Mouse (Mus musculus) spleen, adult 18-20 months (tissue): ENCODE measurements around the gene Fam83g.
A peak's percentile ranks its signal among the peaks of the same experiment; 100 is the strongest.

ENCODE experiments used
- DNase-seq, 2 experiments: peaks; one replicate each; pipeline ENCODE4 v3.0.0; 2022; ENCODE audit warnings: mixed read lengths in 2 of 2

Fam83g gene

DNA sequence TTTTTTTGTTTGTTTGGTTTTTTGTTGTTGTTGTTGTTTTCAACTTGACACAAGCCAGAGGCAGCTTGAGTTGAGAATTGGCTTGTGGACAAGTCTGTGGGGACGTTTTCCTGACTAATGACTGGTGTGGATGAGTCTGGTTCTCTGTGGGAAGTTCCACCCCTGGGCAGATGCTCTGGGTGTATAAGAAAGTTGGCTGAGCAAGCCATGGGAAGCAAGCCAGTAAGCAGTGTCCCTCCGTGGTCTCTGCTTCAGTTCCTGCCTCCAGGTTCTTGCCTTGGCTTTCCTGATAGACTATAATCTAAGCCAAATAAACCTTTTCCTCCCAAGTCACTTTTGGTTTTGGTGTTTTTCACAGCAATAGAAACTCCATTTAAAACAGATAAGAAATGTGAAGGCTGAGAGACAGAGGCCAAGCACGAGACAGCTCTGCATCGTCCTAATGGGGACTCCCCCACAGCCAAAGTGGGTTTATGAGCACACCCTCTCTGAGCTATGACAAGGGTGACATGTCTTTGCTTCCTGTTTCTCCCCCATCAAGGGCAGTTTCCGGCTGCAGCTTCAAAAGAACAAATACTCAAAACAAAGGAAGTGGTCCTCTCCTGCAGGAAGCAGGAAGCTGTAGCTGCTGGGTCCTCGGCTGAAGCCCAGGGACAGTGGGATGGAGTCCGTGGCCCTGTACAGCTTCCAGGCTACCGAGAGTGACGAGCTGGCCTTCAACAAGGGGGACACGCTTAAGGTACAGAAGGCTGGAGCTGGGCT lies 31.0 kb upstream of the Fam83g start, which contains the start of gene Grap:
Grap (plus strand) TSS at position 580 of the 762 bp plus-strand sequence.
- peak; percentile 64 to 65 for DNase-seq

DNA sequence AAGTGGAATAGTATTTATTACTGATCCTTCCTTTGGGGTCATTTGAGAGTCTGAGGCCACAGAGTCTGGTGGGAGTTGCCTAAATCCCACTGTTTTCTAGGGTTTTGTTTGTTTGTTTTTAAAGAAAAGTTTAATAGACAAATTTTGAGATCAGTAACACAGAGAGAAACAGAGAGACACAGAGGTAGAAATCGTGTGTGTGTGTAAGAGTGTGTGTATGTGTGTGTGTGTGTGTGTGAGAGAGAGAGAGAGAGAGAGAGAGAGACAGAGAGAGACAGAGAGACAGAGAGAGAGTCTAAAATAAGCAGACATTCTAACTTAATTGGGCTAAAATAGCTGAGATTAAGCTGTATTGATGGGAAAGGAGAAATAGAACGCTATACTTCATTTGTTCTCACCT lies 30.3 kb upstream of the Fam83g start:
- DNase-seq = no peak

DNA sequence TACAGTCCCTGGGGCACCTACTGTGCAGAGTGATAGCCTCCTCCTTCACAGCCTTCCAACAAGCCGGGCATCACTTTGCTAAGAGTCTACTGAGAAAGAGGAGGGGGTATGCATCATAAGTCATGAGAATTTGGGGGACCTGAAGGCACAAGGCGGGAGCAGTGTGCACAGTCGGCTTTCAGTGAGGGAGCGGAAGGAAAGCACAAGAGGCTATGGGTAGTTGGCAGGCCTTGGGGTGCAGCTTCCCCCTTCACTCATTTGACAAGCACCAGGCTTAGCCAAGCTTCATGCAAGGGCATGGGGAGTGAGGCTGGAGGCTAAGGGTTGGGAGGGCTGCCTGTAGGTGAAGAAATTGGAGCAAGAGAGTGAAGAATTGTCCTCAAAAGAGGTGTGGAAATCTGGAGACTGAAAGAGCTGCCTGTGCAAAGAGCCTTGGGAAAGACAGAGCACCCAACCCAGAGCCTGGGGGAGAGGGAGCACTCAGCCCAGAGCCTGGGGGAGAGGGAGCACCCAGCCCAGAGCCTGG lies 29.0 kb upstream of the Fam83g start:
- peak in 1 of 2 experiments; percentile 22 for DNase-seq

DNA sequence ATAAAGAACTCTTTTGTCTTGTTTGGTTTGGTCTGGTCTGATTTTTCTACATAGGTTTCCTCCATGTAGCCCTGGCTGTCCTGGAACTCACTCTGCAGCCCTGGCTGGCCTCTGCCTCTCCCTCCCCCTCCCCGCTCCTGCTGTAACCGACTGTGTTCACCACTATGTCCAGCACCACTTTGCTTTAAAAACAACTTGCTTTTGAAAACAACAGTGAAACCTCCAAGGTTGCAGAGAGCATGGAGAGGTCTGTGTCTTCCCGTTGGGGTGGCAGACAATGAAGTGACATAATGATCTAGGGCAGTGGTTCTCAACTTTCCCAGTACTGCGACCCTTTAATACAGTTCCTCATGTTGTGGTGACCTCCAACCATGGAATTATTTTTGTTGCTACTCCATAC lies 28.2 kb upstream of the Fam83g start:
- no peak for DNase-seq

DNA sequence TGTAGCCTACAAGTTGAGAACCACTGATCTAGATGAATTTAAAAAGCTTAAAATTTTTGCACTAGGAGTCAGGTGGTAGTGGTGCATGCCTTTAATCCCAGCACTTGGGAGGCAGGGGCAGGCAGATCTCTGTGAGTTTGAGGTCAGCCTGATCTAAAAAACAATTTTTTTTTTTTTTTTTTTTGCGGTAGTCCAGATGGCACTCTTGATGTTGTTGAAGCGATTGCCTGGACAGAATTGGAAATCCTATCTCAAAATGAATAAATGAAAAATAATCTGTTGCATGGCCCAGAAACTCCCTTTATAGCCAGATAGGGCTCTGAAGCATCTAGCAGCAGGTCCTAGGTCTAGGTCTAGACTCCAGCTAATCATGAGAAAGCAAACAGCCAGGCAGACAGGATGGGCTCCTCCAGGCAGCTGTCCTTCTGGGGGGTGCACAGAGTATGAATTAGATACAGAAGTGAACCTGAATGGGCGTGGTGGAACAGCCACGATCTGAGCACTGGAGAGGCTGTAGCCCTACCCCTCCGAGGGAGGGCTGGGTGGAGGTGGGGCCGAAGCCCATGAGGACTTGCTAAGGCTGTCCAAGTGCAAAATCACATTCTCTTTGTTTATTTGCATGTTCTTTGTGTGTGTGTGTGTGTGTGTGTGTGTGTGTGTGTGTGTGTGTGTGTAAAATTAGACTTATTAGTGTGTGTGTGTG lies 27.6 kb upstream of the Fam83g start:
- peak; percentile 43 to 45 for DNase-seq

DNA sequence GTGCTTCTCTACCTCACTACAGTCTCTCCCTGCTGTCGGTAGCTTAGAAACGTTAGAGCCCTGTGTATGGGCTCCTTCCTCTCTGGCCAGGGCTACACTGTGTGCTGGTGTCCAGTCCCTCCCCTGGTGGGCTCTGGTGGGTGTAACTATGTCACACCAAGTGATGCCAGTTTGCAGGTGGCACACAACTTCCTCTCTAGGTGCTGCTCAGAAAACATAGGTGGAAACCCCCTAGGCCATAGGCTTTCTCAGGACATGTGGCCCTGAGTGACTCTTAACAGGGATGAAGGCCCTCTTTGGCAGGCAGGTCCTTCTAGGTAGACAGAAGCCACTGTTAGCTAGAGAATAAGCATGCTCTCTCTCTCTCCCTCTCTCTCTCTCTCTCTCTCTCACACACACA lies 26.5 kb upstream of the Fam83g start:
- peak in 1 of 2 experiments; percentile 24 for DNase-seq

DNA sequence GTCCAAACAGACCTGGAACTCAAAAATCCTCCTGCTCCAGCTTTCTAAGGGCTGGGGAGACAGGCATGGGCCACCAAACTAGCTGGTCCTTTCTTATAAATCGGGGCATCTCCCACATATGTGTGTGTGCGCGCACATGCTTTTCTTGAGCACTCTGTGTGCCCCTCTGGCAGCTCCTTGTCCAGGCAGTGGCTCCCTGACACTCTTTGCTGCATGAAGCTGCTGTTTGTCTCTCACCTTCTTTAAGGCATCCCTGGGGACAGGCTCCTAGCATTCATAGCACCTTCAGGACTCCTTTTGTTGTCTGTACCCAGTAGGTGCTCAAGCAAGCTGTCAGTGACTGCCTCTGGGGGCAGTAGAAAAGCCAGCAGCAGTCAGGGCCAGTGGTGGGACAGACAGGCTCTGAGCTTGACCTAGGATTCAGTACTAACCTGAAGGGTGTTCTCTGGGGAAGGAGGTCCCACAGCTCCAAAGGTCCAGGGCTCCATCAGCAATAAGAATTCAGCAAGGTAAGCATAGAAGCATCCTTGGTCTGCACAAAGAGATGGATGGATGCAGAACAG lies 25.4 kb upstream of the Fam83g start:
- no peak for DNase-seq

DNA sequence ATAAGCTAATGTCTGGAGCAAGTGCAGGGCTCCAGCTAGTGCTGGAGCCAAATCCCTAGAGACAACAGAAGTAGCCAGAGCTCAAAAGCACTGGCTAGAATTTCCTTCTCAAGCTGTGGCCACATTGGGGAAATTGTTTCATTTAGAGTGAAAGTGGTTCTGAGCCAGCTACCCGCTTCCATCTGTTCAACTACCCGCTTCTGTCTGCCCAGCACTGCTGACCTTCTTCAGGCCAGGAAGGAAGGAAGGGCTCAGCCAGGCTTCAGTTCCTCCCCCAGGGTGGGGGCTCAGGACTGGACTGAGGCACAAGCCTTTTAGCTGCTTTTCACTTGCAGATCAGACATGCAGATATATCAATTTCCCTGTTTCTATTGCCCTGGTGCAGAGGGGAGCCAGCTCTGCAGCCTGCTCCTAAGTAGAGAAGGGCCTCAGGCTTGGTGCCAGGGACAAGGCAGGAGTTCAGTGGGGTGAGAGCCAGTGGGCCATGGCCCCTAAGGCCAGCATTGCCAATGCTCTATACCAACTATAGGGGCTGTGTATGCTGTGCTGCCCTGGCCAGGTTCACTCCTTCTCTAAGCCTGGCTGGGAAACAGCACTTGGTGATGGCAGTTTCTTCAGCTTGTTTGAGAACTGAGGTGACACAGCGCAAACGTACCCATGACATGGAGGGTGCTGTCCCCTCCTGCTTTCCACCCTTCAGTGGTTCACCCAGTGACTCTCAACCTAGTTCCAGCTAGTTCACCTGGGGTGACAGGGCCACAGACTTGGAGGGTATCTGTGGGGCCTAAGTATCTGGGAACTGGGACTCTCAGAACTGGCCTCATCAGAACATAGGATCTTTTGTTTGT lies 24.7 kb upstream of the Fam83g start:
- no peak for DNase-seq

DNA sequence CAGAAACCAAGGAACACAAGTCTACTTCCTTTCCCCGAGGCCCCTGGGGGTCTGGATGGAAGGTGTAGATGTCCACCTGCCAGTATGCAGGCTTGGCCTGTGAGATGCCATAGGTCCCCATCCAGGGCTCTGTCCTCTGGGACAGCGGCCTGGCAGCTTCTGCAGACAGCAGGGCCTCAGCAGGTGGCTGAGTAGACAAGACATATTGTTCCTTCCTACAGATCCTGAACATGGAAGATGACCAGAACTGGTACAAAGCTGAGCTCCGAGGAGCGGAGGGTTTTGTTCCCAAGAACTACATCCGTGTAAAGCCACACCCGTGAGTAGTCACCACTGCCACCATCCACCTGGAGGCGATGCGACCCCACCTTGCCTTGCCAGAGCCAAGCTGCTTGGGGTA lies 23.9 kb upstream of the Fam83g start:
- DNase-seq = no peak

DNA sequence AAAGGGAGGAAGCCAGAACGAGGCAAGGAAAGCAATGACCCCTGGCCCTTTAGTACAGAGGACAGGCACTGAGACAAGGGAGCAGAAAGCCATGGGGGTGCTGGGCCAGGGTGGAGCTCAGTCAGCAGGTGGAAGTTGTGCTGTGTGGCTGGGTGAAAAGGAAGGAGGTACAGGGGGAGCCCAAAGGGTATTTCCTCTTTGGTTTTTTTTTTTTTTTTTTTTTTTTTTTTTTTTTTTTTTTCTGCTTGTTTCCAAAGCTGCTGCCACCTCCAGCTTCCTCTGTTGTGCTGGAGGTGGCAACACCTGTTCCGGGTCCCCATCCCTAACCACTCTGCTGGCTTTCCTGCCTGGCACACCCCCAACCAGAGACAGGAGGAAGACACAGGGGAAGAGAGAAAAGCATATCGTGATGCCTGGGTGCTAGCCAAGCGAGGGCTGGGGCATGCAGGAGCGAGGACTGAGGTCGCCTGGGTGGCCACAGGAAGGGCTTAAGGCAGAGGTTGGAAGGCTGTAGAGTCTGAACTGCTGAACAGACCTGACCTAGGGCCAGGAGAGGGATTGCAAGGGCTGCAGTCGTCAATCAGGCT lies 23.0 kb upstream of the Fam83g start:
- peak in 1 of 2 experiments; percentile 55 for DNase-seq

DNA sequence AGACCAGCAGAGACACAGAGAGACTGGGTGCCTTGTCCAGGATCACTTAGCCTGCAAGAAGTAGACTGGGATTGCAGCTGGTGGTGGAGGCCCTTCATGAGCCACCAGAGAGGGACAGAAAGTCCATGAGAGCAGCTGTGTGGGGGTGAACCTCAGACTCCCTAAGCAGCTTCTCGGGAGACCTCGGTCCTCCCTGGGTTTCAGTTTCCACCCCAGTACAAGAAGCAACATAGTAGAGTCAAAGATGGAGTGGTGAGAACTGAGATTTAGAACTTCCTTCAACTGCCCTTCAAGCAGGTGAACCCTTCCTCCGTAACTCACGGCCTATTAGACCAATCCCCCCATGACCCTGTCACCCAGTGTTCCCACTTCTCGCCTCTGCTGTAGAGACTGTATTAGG lies 21.7 kb upstream of the Fam83g start:
- no peak for DNase-seq

DNA sequence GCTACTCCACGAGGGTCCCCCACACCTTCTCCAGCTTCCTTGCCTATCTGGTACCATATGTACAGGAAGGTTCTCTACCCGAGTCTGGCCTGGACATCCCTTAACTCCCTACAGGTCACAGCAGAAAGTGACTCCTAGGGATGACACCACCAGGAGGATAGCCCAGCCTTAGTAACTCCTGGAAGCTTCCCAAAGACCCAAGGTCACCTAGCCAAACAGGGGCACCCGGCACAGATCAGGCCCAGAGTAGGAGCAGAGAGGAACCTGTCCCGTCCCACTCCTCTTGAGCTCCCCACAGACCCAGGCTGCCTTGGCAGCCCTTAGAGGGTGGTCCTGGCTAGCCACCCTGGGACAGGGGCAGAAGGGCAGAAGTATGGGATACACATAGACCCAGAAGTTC lies 18.5 kb upstream of the Fam83g start:
- DNase-seq = no peak

DNA sequence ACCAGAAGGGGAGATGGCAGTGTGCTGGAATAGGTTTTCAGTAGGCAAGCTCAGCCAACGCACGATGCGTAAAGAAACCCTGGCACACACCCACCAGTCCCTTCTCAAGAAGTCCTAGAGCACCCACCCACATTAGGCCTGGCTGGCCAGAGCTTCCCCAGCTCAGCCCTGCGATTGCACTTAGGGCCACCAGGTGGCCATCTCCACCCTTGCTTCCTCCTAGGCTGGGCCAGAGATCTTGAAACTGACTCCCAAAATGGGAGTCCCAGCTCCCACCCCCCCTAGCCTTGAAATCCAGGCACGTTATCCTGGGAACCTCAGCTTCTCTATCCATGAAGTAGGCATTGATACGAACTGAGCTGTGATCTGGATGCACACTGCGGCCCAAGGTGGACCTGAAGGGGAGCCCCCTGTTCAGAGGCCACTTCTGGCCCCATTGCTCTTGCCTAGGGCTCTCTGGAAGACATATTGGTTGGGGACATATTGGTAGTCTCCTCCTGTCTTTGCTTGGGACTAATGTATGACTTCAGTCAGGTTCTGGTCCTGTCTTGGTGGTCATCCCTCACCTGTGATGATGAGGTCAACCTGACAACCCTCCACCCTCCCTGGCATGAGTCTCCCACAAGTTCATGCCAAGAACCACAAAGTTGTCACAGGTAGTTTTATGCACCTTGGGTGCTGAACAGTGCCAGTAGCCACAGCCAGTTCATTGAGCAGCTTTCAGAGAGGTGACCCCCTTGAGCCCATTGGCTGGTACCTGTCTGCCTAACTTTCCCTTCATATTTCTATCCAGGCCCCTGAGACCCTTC lies 17.7 kb upstream of the Fam83g start:
- DNase-seq = no peak

DNA sequence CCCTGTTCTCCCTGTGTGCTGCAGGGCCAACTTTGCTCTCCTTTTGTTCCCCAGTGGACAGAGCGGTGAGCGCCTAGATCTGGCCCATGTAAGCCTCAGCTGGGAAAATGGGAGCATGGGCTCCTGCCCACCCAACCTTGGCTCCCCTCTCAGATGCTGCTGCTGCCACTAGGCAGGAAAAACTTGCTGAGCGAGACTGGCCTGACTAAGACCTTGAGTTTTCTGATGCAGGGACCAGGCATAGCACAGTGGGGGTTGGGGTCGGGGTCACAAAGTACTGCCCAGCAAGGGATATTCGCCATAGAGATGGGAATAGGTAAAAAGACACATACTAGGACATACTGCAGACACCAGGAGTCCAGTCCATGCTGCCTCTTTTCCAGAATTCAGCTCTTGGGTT lies 16.6 kb upstream of the Fam83g start:
- DNase-seq = no peak

DNA sequence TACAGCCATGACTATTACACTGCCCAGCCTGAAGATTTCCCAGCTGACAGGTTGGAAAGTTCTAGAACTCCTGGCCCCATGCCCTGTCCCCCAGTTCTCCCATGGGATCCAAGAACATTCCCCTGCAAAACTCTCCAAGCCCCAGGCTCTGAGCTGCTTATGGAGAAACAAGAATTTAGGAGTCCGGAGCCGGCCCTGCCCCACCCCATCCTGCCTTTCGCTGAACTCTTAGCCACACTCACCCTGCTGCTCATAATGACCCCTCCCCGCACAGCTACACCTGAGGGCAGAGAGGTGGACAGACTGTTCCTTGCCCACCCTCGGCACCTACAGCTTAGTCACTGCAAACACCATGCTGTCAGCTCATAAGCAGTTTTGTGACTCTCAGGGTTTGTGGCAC lies 16.1 kb upstream of the Fam83g start:
- DNase-seq = no peak

DNA sequence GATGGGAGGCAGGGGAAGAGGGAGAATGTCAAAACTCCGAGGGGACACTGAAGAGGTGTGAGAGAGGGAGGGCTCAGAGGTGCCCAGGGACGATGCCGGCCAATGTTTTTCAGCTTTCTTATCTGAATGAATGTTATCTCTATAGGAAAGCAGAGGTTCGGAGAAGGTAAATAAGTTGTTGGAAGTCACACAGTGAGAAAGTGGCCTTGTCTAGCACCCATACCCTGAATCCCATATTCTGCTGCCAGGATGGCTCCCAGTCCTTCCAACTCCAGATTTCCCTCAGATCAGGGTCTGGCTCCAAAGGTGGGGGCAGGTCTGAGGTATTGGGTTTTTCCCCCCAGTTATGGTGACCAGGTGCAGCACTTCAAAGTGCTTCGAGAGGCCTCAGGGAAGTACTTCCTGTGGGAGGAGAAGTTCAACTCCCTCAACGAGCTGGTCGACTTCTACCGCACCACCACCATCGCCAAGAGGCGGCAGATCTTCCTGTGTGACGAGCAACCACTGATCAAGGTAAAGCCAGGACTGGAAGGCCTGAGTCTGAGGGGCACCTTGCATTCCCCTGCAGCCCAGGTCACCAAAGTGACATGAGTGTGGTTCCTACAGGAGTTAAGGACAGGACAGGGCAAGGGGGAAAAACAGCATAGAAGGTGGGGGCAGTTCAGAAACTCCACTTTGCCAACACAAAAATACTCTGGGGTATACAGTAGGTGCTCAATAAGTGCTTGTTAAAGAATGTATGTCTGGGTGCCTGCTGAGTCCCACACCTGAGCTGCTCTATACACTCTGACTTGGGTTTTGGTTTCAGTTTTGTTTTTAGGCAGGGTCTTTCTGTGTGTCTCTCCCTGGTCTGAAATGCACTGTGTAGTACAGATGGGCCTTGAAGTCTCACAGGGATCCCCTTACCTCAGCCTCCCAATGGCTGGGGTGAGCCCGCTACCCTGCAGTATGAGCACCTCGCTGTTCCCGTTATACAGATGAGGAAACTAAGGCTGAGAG lies 14.1 kb upstream of the Fam83g start:
- no peak for DNase-seq

DNA sequence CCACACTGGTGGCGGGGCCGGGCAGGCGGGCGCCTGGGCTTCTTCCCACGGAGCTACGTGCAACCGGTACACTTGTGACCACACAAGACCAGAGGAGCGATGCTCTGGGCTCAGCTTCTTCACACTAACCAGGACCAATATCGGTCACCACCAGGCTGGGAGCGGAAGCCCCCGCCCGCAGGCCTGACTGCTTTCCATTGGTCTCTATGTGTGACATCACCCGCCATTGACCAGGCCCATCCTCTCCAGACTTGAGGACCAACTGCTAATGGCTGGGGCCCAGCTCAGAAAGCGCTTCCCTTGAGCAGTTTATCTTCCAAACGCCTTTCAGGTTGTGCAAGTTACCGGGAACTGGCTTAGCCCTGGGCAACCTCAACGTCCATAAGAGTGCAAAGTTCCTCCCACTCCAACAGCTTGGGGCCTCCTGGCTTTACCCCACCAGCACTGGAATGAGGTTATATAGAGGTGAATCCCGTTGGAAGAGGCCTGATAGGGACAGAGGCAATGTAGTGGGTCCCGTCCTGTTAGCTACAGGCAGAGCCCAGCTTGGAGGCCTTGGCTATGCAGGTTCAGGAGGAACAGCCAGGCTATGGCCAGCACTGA lies 12.0 kb upstream of the Fam83g start:
- no peak for DNase-seq

DNA sequence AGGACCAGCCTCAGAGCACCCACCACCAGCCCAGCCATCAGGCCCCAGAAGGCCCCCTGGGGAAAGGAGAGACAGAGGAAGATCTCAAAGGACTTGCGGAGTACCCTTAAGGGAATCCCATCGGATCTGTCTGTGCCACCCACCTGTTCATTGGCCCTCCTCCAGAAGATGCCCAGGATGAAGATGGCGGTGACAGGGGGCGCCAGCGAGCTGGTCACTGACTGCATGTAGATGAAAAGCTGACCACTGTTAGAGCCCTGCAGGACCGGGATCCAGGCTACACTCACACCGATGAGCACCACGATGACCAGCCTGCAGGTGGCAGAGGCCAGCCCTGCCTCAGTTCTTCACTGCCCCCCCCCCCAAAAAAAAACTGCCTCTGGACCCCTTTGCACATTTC lies 10.2 kb upstream of the Fam83g start:
- DNase-seq = peak in 1 of 2 experiments; percentile 55

DNA sequence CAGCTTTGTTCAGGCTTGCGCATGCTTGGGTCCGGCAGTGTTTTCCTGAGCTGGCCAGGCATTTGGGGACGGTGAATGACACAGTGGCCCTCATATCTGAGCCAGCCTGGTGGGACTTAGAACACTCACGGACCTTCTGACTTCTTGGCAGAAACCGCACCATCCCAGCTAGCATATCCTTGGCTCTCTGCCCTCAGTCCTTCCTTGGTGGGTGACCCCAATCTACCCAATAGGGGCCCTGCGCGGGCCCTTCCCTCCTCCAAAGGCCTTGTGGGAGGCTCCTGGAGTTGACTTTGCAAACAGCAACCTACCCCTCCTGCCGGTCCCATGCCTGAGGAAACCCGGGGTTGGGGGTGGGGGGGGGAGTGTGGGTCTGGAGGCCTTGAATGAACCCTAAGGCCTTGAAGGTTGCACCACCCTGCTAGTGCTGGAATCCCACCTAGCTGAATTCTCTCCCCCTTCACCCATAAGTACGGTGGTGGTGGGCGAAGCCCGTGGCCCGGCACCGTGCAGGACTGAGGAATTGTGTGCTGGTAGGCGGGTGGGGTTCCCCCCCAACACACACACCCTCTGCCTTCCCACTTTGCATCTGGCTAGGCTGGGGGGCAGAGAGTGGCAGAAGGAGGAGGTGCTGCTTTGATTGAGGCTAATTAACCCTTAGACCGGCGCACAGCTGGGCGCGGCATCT lies 9.6 kb upstream of the Fam83g start:
- DNase-seq = no peak
